Mouse (Mus musculus): ENCODE results near the gene Tlr9.

DNA sequence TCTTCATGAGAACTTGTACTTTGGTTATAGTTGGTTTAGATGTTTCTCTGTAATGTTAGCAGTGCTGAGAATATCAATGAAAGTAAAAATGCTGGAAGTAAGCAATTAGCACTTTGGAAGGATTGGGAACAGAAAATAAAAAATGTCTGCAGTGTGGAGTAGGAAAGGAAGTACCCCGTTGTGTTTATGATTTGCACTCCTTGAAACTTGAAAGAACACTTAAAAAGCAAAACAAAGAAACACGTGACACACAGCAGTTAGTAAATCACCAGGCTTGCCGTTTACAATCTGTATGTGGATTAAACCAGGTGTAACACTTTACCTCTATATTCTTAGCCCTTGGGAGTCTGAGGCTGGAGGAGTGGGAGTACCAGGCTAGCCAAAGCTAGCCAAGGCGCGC, 45.6 kb upstream of the Tlr9 start:
- no peak for TF ChIP-seq CTCF (IDR thresholded peaks at IDR 0.05; ENCODE audit: low read depth)
- TF ChIP-seq EP300 (optimal IDR thresholded peaks at IDR 0.05): no peak

Measured in stomach, postnatal 0 days (tissue).